Mouse (Mus musculus): ENCODE results near the gene Lcat.
"Not testable (repeated sequence)": the region's sequence is repeated elsewhere in the genome, so short reads cannot be mapped to it uniquely, and the experiment has no call there.

Gene Lcat

GRCm38 (mm10) chr8:105943321-105943739 lies at the start of gene Lcat:
Gene Lcat (minus strand): TSS chr8:105943382.
- no peak for DNase-seq

GRCm38 (mm10) chr8:105992499-105992898 lies 49.3 kb upstream of the Lcat start:
- no peak for DNase-seq

GRCm38 (mm10) chr8:105991546-105991945 lies 48.4 kb upstream of the Lcat start:
- no peak for DNase-seq

GRCm38 (mm10) chr8:105990856-105991387 lies 47.7 kb upstream of the Lcat start, which contains the start of gene Dus2:
Gene Dus2 (plus strand): TSS chr8:105991337.
- DNase-seq = peak; percentile 83 to 88

GRCm38 (mm10) chr8:105988546-105988945 lies 45.4 kb upstream of the Lcat start:
- no peak for DNase-seq

- DNase-seq = not testable (repeated sequence)
Measured at GRCm38 (mm10) chr8:105983406-105983805, 40.2 kb upstream of the Lcat start.

- DNase-seq = no peak
Measured at GRCm38 (mm10) chr8:105981146-105981545, 38.0 kb upstream of the Lcat start.

GRCm38 (mm10) chr8:105979325-105979724 lies 36.1 kb upstream of the Lcat start, which contains the start of gene Dpep3:
Gene Dpep3 (minus strand): TSS chr8:105979429.
- DNase-seq = no peak

GRCm38 (mm10) chr8:105975363-105975762 lies 32.2 kb upstream of the Lcat start:
- no peak for DNase-seq

- no peak for DNase-seq
Measured at GRCm38 (mm10) chr8:105971019-105971720, 28.0 kb upstream of the Lcat start.

GRCm38 (mm10) chr8:105969367-105969766 lies 26.2 kb upstream of the Lcat start:
- no peak for DNase-seq

- DNase-seq = no peak
Measured at GRCm38 (mm10) chr8:105966692-105967311, 23.6 kb upstream of the Lcat start.

- DNase-seq = peak in 1 of 2 experiments; percentile 27
Measured at GRCm38 (mm10) chr8:105965905-105966341, 22.7 kb upstream of the Lcat start, which contains the start of gene Slc12a4. Gene Slc12a4 (minus strand): TSS chr8:105966097.

- no peak for DNase-seq
Measured at GRCm38 (mm10) chr8:105965266-105965904, 22.2 kb upstream of the Lcat start.

- no peak for DNase-seq
Measured at GRCm38 (mm10) chr8:105964506-105965265, 21.5 kb upstream of the Lcat start.

GRCm38 (mm10) chr8:105961536-105961935 lies 18.4 kb upstream of the Lcat start:
- DNase-seq = no peak

- DNase-seq = no peak
Measured at GRCm38 (mm10) chr8:105961101-105961500, 17.9 kb upstream of the Lcat start.

GRCm38 (mm10) chr8:105959350-105959749 lies 16.2 kb upstream of the Lcat start:
- peak; percentile 83 to 89 for DNase-seq

GRCm38 (mm10) chr8:105957813-105958212 lies 14.6 kb upstream of the Lcat start:
- DNase-seq = no peak

- no peak for DNase-seq
Measured at GRCm38 (mm10) chr8:105956556-105956955, 13.4 kb upstream of the Lcat start.

- no peak for DNase-seq
Measured at GRCm38 (mm10) chr8:105951057-105951659, 8.0 kb upstream of the Lcat start.

GRCm38 (mm10) chr8:105949350-105949749 lies 6.2 kb upstream of the Lcat start:
- DNase-seq = peak; percentile 39 to 52

Measured in cerebellum, postnatal 36 days (tissue).